Mouse (Mus musculus): ENCODE measurements at regions not wholly inside any gene's neighbourhood (a gene's known extent, or its start where the extent isn't known, plus 50 kb on each side); places are given as distances from the start of the nearest gene placed in this dataset.

- Histone ChIP-seq H3K27ac (no peak overlapping the region), H3K4me3 (no peak overlapping the region)
- DNase-seq (ENCODE audit: low spot score in 2 of 2), result no peak
- peak; percentile 23; the same call in 1 of the 2 replicates for TF ChIP-seq CTCF (conservative IDR thresholded peaks at IDR 0.05)
Measured at GRCm38 (mm10) chr12:39033982-39034381, 254.8 kb downstream of the Etv1 start.

DNA sequence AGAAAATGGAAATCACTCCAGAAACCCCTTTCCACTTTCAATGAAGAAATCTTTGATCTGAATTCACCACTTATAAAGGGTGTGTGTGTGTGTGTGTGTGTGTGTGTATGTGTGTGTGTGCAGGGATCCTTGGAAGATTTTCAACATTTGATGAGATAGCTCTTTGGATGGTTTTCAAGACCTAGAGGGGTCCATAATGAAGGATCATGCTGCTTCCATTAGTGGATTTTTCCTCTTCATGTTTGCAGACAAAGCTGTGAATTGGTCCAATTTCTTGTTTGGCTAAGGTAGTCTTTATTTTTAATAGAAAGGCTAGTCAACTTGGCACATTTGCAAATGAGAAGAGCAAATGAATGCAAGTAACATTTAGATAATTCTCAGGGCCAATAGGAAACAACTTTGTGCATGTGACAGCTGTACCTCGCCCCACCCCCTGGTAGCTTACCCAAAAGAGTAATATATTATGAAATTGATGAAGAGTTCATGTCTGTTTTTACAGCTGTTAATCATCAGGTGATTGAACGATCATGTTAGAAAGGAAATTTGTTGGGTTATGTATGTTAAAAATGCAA is 257.4 kb downstream of the Etv1 start:
- TF ChIP-seq CTCF (conservative IDR thresholded peaks at IDR 0.05), result no peak
- Histone ChIP-seq H3K27ac (no peak overlapping the region), H3K4me3 (no peak overlapping the region)
- DNase-seq (ENCODE audit: low spot score in 2 of 2), result no peak

GRCm38 (mm10) chr12:39038077-39038476 is 258.9 kb downstream of the Etv1 start:
- Histone ChIP-seq H3K4me3 (no peak overlapping the region), H3K27ac (peak overlapping the region; percentile 60)
- no peak for TF ChIP-seq CTCF (conservative IDR thresholded peaks at IDR 0.05)
- peak; percentile 15 to 26 for DNase-seq (ENCODE audit: low spot score in 2 of 2)

- Histone ChIP-seq H3K27ac (peak overlapping the region; percentile 56), H3K4me3 (no peak overlapping the region)
- DNase-seq (ENCODE audit: low spot score in 2 of 2), result peak in 1 of 2 experiments; percentile 19
- no peak for TF ChIP-seq CTCF (conservative IDR thresholded peaks at IDR 0.05)
Measured at GRCm38 (mm10) chr12:39038656-39039055, 259.5 kb downstream of the Etv1 start.

DNA sequence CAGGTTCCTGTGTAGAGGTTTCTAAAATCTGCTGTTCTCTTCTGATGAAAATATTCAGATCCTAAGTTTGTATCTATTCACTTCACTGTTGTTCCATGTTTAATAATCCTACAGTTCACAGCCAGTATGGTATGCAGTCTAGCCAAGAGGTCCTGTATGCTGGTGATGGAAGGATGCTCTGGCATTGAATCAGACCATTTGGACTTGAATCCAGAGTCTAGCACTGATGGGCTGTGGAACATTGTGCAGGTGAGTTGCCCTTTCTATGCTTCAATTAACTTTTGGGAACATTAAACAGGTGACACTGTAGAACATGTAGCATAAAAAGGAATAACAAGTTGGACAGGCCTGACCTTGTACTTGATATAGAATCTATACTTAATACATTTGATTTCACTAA is 267.9 kb downstream of the Etv1 start:
- H3K4me3 ChIP-seq, result no peak overlapping the region
- H3K27ac ChIP-seq, result no peak overlapping the region
- DNase-seq (ENCODE audit: low spot score in 2 of 2), result no peak
- TF ChIP-seq CTCF (conservative IDR thresholded peaks at IDR 0.05), result no peak

DNA sequence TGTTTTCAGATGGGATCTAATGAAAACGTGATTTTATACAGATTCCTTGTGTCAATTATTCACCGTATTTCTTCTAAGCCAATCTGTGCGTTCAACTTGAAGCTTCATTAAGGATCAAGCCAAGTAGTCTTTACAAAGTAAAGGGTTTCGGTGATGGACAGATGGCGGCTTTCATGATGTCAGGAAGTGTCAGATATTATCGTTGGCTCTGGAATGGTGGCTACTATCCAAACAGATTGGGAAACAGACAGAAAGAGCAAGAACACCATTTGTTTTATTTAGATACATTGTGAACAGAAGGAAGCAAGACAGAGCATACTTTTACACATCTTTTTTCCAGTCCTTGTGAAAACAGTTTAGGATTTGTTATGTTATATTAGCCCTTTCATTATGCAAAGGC is 269.3 kb downstream of the Etv1 start:
- DNase-seq (ENCODE audit: low spot score in 2 of 2), result peak; percentile 23 to 26
- peak overlapping the region; percentile 69 for H3K27ac ChIP-seq
- H3K4me3 ChIP-seq, result no peak overlapping the region
- TF ChIP-seq CTCF (conservative IDR thresholded peaks at IDR 0.05), result no peak

GRCm38 (mm10) chr12:39048958-39049357 is 269.8 kb downstream of the Etv1 start:
- DNase-seq (ENCODE audit: low spot score in 2 of 2), result no peak
- Histone ChIP-seq H3K4me3 (no peak overlapping the region), H3K27ac (peak overlapping the region; percentile 69)
- peak; percentile 74 for TF ChIP-seq CTCF (conservative IDR thresholded peaks at IDR 0.05)

DNA sequence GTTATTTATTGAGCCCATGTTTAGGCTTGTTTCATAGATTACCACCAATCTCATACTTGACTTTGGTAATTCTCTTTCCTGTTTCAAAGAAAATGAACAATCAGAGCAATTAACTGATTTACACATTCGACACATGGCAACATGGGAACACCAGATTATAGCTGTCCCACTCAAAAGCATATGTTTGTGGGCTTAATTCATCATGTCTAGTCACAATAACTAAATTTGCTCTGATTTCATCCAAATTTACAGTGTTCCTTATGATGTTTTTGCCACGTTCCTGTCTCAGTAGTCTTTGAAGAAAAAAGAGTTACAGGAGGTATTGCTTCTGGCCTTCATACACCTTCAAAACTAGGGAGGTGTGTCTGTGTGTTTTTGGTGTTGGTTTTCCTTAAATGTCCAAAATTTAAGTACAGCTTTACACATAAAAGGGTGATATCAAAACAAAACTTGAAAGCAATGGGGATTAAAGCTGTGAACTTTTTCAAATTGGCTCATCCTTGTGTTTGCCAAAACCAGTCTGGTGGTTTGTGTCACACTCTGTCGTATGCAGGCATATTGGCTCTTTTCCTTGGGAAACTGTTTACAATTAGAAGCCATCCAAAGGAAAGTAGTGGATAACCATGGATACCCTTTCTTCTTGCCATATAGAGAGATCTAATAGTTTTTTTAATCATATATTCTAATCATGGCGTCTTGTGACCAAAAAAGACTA is 291.3 kb downstream of the Etv1 start:
- Histone ChIP-seq H3K27ac (no peak overlapping the region), H3K4me3 (no peak overlapping the region)
- DNase-seq (ENCODE audit: low spot score in 2 of 2), result no peak
- TF ChIP-seq CTCF (conservative IDR thresholded peaks at IDR 0.05), result no peak

GRCm38 (mm10) chr12:39073289-39074022 is 294.3 kb downstream of the Etv1 start:
- Histone ChIP-seq H3K4me3 (no peak overlapping the region; the same call in 1 of the 2 replicates), H3K27ac (0 out of 2 replicates have a peak overlapping the region, but pooled peaks have one; percentile 10)
- DNase-seq (ENCODE audit: low spot score in 2 of 2), result no peak
- no peak for TF ChIP-seq CTCF (conservative IDR thresholded peaks at IDR 0.05)

- no peak overlapping the region for H3K27ac ChIP-seq
- no peak overlapping the region for H3K4me3 ChIP-seq
- no peak for DNase-seq (ENCODE audit: low spot score in 2 of 2)
- no peak for TF ChIP-seq CTCF (conservative IDR thresholded peaks at IDR 0.05)
Measured at GRCm38 (mm10) chr12:39086285-39086684, 307.1 kb downstream of the Etv1 start.

DNA sequence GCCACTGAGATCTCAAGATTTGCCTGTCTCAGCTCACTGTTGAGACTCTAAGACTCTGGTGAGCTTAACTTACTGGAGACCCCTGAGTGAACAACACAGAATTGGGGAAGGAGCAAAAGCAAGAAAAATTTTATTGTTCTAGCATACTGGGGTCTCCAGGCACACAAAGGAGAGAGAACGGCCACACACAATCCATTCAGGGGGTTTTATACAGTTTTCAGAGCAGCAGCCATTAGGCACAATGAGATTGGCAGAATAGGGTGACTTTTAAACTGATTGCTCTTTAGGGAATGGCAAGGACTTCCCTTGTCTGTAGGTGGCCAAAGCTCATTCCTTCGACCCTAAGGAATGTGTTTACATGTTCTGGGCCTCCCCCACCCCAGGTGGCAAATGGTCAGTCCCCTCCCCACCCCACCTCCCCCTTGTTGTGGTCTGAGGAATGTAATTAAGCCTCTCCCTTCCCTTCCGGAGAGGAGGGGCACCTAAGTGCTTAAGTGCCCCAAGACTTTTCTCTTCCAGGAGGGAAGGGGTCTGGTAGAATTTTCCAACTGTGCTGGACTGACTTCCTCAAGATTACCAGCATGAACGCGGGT is 315.6 kb downstream of the Etv1 start:
- no peak for DNase-seq (ENCODE audit: low spot score in 2 of 2)
- no peak overlapping the region for H3K4me3 ChIP-seq
- no peak overlapping the region for H3K27ac ChIP-seq
- TF ChIP-seq CTCF (conservative IDR thresholded peaks at IDR 0.05), result no peak

DNA sequence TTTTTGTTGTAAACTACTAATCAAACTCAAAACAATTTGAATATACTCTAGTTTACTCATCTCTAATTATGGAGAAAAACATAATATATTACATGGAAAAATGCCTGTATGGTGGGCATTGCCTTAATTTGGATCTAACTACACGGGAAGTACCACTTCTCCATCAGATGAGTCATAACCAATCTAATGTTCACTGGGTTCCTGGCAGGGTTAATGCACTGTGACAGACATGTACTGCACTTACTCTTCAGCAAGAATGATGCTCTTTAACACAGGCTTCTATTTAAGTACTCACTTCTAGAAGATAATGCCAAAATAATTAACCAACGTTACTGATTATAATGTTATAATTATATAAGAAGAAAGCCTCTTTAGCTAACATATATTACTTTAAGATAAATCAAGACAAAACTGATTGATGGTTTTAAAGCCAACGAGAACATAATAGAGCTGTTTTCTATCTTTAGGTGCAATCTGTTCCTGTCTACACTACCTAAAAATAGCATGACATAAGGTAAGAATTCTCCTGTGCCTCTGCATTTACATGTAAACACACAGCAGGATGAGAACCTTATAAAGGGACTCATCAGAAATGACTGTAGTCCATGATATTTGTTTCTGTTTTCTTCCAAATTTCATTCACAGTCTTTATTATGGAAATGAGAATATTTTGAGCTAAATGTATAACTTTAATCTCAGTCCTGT is 344.4 kb downstream of the Etv1 start:
- Histone ChIP-seq H3K4me3 (no peak overlapping the region), H3K27ac (no peak overlapping the region)
- DNase-seq (ENCODE audit: low spot score in 2 of 2), result no peak
- no peak for TF ChIP-seq CTCF (conservative IDR thresholded peaks at IDR 0.05)

Data from layer of hippocampus, adult 2 months (tissue).